Mouse (Mus musculus): ENCODE measurements around the gene Etfrf1. TPM values are rescaled to one million over a fixed set of nuclear protein-coding genes. Genes with fewer than 3 reads are reported as not detected.

Etfrf1 gene
- total and polyA plus RNA-seq, 3 experiments = 11.0 to 13.1 TPM; not detected in 1

- H3K9me3 ChIP-seq (replicated peaks; ENCODE audit: insufficient read depth, low read length) = no peaks in the 10 kb centered on the region
- no peak overlapping the region for H3K9ac ChIP-seq (ENCODE audit: control insufficient read depth, low read depth, low read length, poor library complexity, severe bottlenecking)
- TF ChIP-seq ZC3H11A (IDR thresholded peaks at IDR 0.05; ENCODE audit: low read depth, low read length) (no peak), E2F4 (IDR thresholded peaks at IDR 0.05; ENCODE audit: borderline replicate concordance, low read depth, low read length) (no peak), RCOR1 (IDR thresholded peaks at IDR 0.05; ENCODE audit: low read depth, low read length) (no peak), RAD21 (IDR thresholded peaks at IDR 0.05; ENCODE audit: low read depth, low read length) (no peak), USF2 (IDR thresholded peaks at IDR 0.05; ENCODE audit: borderline replicate concordance in 1 of 2, insufficient read depth in 1 of 2, low read depth in 1 of 2, low read length in 2 of 2) (no peak), NELFE (IDR thresholded peaks at IDR 0.05; ENCODE audit: low read depth, low read length) (no peak), CHD2 (IDR thresholded peaks at IDR 0.05; ENCODE audit: low read length) (no peak), MAZ (IDR thresholded peaks at IDR 0.05; ENCODE audit: low read depth, low read length) (no peak), ZKSCAN1 (IDR thresholded peaks at IDR 0.05; ENCODE audit: low read depth, low read length) (no peak)
- no peak overlapping the region for H3K27ac ChIP-seq (ENCODE audit: control insufficient read depth, low read depth, low read length)
- DNase-seq (ENCODE audit: low read depth, low spot score) = no peak
- no peaks in the 10 kb centered on the region for H3K79me2 ChIP-seq (ENCODE audit: control insufficient read depth, insufficient read depth, low read length, poor library complexity)
- H3K4me1 ChIP-seq (ENCODE audit: control insufficient read depth in 1 of 2, insufficient read depth in 2 of 2, low read length in 2 of 2) = no peaks in the 10 kb centered on the region
- H3K4me3 ChIP-seq (ENCODE audit: control insufficient read depth in 1 of 2, insufficient read depth in 1 of 2, low read depth in 2 of 2, low read length in 2 of 2) = no peak overlapping the region
- H3K36me3 ChIP-seq (ENCODE audit: control insufficient read depth in 1 of 2, insufficient read depth in 2 of 2, low read length in 2 of 2) = peaks cover 0 to 1% of the 10 kb centered on the region in 2 experiments; a peak in 1 of 4 replicates
- no peaks in the 10 kb centered on the region; a peak in 1 of 4 replicates for H3K27me3 ChIP-seq (ENCODE audit: control insufficient read depth in 1 of 2, insufficient read depth in 2 of 2, low read length in 2 of 2)
These were observed 34.5 kb upstream of the Etfrf1 start for GRCm38 (mm10) chr6:145176474-145176873.

GRCm38 (mm10) chr6:145179665-145180064 lies 31.3 kb upstream of the Etfrf1 start:
- H3K4me1 ChIP-seq (ENCODE audit: control insufficient read depth in 1 of 2, insufficient read depth in 2 of 2, low read length in 2 of 2) = peaks cover 0 to 2% of the 10 kb centered on the region in 2 experiments; a peak in 1 of 4 replicates
- no peaks in the 10 kb centered on the region for H3K36me3 ChIP-seq (ENCODE audit: control insufficient read depth in 1 of 2, insufficient read depth in 2 of 2, low read length in 2 of 2)
- H3K4me3 ChIP-seq (ENCODE audit: control insufficient read depth in 1 of 2, insufficient read depth in 1 of 2, low read depth in 2 of 2, low read length in 2 of 2) = no peak overlapping the region
- TF ChIP-seq KAT2A (conservative IDR thresholded peaks at IDR 0.05; ENCODE audit: low read depth, low read length) (no peak), CTCF (IDR thresholded peaks at IDR 0.05 in 2 of 3, conservative IDR thresholded peaks at IDR 0.05 in 1 of 3; ENCODE audit: control insufficient read depth in 1 of 3, insufficient read depth in 1 of 3, low read depth in 2 of 3, low read length in 3 of 3, poor library complexity in 1 of 3, severe bottlenecking in 1 of 3) (peak; percentile 74 to 88 (median 79)), SMC3 (IDR thresholded peaks at IDR 0.05; ENCODE audit: low read depth, low read length) (peak; percentile 93), ELF1 (IDR thresholded peaks at IDR 0.05; ENCODE audit: low read depth, low read length) (no peak), ZC3H11A (IDR thresholded peaks at IDR 0.05; ENCODE audit: low read depth, low read length) (peak; percentile 74), MAX (IDR thresholded peaks at IDR 0.05; ENCODE audit: low read length) (no peak), RAD21 (IDR thresholded peaks at IDR 0.05; ENCODE audit: low read depth, low read length) (peak; percentile 86), MAZ (IDR thresholded peaks at IDR 0.05; ENCODE audit: low read depth, low read length) (no peak), MAFK (IDR thresholded peaks at IDR 0.05; ENCODE audit: borderline replicate concordance, low read depth, low read length) (no peak), JUND (IDR thresholded peaks at IDR 0.05; ENCODE audit: low read depth, low read length) (no peak), RCOR1 (IDR thresholded peaks at IDR 0.05; ENCODE audit: low read depth, low read length) (no peak)
- H3K9me3 ChIP-seq (replicated peaks; ENCODE audit: insufficient read depth, low read length) = no peaks in the 10 kb centered on the region
- H3K27ac ChIP-seq (ENCODE audit: control insufficient read depth, low read depth, low read length) = no peak overlapping the region
- no peaks in the 10 kb centered on the region; a peak in 1 of 4 replicates for H3K27me3 ChIP-seq (ENCODE audit: control insufficient read depth in 1 of 2, insufficient read depth in 2 of 2, low read length in 2 of 2)
- peak; percentile 76 for DNase-seq (ENCODE audit: low read depth, low spot score)
- H3K79me2 ChIP-seq (ENCODE audit: control insufficient read depth, insufficient read depth, low read length, poor library complexity) = no peaks in the 10 kb centered on the region
- H3K9ac ChIP-seq (ENCODE audit: control insufficient read depth, low read depth, low read length, poor library complexity, severe bottlenecking) = no peak overlapping the region

Data from MEL (cell line).